Mouse (Mus musculus) kidney, embryonic 16.5 days (tissue): Measurements from ENCODE around the gene Rfxank. TPM values are rescaled to one million over a fixed set of nuclear protein-coding genes. Genes with fewer than 3 reads are reported as not detected.
A peak's percentile ranks its signal among the peaks of the same experiment; 100 is the strongest.

Experiments used
- ATAC-seq: fragments of 200-750 bp; cut with Nextera tagmentation; 2 replicates; pipeline ENCODE4 v1.8.0; 2017; ENCODE audit warnings: moderate TSS enrichment; ENCODE audit not compliant: low FRiP score, low TSS enrichment
- H3K27ac ChIP-seq: fragments of 300-500 bp; sonication (generic); 2 replicates; pipeline ENCODE4 v1.5.1; 2014; ENCODE audit warnings: low read length
- H3K27me3 ChIP-seq: fragments of 300-500 bp; sonication (generic); 2 replicates; pipeline ENCODE4 v1.6.1; 2014; ENCODE audit warnings: low read length, control low read depth, mixed read lengths; ENCODE audit not compliant: insufficient read depth
- H3K36me3 ChIP-seq: fragments of 300-500 bp; sonication (generic); 2 replicates; pipeline ENCODE4 v1.6.1; 2014; ENCODE audit warnings: low read length, control low read depth, mixed read lengths; ENCODE audit not compliant: insufficient read depth
- H3K4me1 ChIP-seq: fragments of 300-500 bp; sonication (generic); 2 replicates; pipeline ENCODE4 v1.6.1; 2014; ENCODE audit warnings: low read length, control low read depth, mixed read lengths; ENCODE audit not compliant: insufficient read depth
- H3K4me2 ChIP-seq: fragments of 300-500 bp; sonication (generic); replicated peaks from 2 replicates; pipeline ENCODE4 v1.6.1; 2014; ENCODE audit warnings: low read depth, low read length
- H3K4me3 ChIP-seq: fragments of 300-500 bp; sonication (generic); 2 replicates; pipeline ENCODE4 v1.5.1; 2014; ENCODE audit warnings: mild to moderate bottlenecking, low read length
- H3K9ac ChIP-seq: fragments of 300-500 bp; sonication (generic); replicated peaks from 2 replicates; pipeline ENCODE4 v1.6.1; 2014; ENCODE audit warnings: low read length
- H3K9me3 ChIP-seq: fragments of 300-500 bp; sonication (generic); 2 replicates; pipeline ENCODE4 v1.6.1; 2016; ENCODE audit warnings: low read length, control low read depth
- WGBS: fragments of 180-500 bp; shearing (Covaris S2); extraction: QIAGEN DNeasy Blood & Tissue Kit; methylation state at CpG from one replicate; pipeline ENCODE4 v1.1.7; 2014; 5-methylcytosine and 5-hydroxymethylcytosine counted together
- polyA plus RNA-seq: library from polyadenylated mRNA; unstranded; fragments of >200 nt; fragmentation: Nextera tagmentation; extraction: Ambion mirVana; gene quantifications from 2 replicates; pipeline ENCODE4 v1.2.1, GENCODE M21; 2015

The Rfxank gene
- polyA plus RNA-seq, 1 experiment from 2014 or later: 20.4 TPM

DNA sequence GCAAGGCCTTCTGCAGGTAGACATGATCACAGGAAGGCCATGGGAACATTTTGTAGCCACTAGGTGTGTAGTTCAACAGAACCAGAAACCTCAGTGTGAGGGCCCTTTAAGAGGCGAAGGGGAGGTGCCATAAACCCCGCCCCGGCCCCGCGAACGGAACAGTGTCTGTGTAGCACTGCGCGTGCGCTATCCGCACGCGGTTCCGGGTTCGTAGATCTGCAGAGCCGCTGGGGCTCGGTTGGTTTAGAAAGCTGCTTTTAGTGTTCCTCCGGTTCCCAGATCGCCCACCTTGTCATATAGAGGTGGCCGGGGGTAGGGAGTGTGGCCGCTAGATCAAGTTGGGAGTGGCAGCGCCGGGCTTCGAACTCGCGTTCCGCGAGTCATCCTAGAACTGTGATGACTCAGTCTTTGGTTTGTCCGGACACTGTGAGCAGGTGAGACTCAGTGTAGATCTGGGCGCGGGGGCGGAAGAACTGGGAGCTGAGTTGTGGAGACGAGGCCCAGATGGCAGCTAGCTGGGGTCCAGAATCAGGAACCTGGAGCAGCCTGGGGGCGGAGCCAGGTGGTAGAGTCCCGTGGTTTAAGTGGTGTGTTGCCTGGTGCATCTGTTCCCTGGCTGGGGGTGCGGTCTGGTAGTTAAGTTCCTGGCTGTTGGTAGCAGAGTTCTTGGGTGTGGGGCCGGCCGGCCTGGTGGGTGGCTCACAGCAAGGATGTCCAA lies 7.6 kb downstream of the Rfxank start, which contains the start of gene Nr2c2ap:
TSS of gene Nr2c2ap (plus strand) at position 168 of the 718 bp plus-strand sequence.
- peak within 1 kb of the TSS; percentile 64 for H3K9ac ChIP-seq
- ATAC-seq: peak; percentile 90
- peaks cover 11% of the 10 kb centered on the region for H3K4me1 ChIP-seq
- peak within 1 kb of the TSS; percentile 70 for H3K4me2 ChIP-seq
- peak within 1 kb of the TSS; percentile 66 for H3K4me3 ChIP-seq
- H3K9me3 ChIP-seq: no peaks in the 10 kb centered on the region
- H3K36me3 ChIP-seq: peaks cover 33% of the 10 kb centered on the region
- 3% methylated on average over 37 of the region's 37 CpGs for WGBS
- H3K27ac ChIP-seq: no peak within 1 kb of the TSS
- no peaks in the 10 kb centered on the region for H3K27me3 ChIP-seq

DNA sequence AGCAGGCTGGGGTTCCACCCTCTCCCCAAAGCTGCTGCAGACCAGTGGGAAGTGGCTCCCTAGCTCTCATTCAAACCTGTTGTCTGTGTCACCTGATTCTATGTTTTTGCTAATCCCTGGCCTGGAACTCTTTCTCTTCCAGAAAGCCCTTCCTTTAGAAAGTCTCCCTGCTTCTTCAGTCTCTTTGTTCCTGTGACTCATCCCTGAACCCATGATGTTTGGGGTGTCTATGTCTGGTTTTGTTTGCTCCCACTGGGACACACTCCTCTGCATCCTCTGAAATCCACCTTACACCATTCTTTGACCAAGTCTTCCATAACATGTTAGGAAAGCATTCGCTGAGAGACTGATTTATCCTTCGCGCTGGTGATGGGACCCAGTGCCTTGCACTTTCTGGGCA lies 8.9 kb downstream of the Rfxank start:
- Histone ChIP-seq H3K4me1 (peaks cover 11% of the 10 kb centered on the region), H3K9me3 (no peaks in the 10 kb centered on the region), H3K4me3 (no peak overlapping the region), H3K36me3 (peaks cover 20% of the 10 kb centered on the region), H3K27ac (no peak overlapping the region), H3K4me2 (no peak overlapping the region), H3K9ac (no peak overlapping the region), H3K27me3 (no peaks in the 10 kb centered on the region)
- no peak for ATAC-seq
- 83% methylated on average over 3 of the region's 3 CpGs for whole genome bisulfite sequencing

DNA sequence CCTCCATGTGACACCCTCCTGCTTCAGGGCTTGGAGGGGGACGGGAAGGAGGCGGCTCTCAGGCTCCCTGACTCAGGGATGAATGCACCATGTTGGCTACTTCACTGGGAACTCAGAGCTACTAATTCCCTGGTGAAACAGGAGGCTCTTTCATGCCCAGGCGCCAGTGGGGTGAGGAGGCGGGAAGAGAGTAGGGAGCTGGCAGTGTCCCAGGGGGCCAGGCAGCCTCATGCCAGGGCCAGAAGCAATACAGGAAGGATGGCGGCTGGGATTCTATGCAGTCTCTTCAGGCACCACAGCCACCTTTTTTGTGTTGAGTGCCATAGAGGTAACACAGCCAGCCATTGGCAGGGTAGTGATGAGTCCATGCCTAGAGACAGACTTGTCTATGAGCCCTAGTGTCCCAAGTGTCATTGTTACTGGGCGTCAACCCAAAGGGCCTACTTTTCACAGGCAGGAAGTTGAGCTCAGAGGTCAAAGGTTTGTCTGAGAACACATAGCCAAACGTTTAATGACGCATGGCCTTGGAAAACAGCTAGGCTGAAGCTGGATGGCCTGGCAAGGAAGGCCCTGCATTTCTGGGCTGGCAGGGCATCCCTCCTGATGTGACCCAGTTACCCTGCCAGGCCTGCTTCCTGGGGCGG lies 9.5 kb downstream of the Rfxank start:
- Histone ChIP-seq H3K4me3 (no peak overlapping the region), H3K36me3 (peaks cover 14% of the 10 kb centered on the region), H3K27ac (no peak overlapping the region), H3K9me3 (no peaks in the 10 kb centered on the region), H3K4me2 (no peak overlapping the region), H3K27me3 (no peaks in the 10 kb centered on the region), H3K9ac (no peak overlapping the region), H3K4me1 (peaks cover 11% of the 10 kb centered on the region)
- 54% methylated on average over 9 of the region's 9 CpGs for WGBS
- ATAC-seq: no peak

DNA sequence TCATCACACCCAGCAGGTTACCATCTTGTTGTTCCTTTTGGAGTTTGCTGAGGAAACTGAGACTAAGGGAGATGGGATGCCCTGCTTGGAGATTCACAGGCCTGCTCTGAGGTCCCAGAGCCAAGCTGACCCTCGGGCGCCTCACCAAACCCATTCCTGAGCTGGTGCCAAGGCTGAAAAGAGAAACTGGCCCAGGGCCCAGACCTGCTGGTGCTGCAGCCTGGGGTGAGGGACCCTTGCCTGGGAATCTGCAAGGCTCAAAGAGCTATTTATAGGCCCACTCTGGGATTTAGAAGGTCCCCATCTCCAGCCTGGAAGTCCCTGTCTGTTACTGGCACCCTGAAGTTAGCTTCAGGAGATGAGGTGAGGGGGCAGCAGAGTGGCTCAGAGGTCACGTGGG lies 10.5 kb downstream of the Rfxank start:
- peaks cover 11% of the 10 kb centered on the region for H3K4me1 ChIP-seq
- H3K4me3 ChIP-seq: no peak overlapping the region
- no peak overlapping the region for H3K27ac ChIP-seq
- H3K4me2 ChIP-seq: no peak overlapping the region
- H3K36me3 ChIP-seq: 0 out of 2 replicates have a peak, but pooled peaks cover 5% of the 10 kb centered on the region
- no peak overlapping the region for H3K9ac ChIP-seq
- no peaks in the 10 kb centered on the region for H3K27me3 ChIP-seq
- 87% methylated on average over 3 of the region's 3 CpGs for WGBS
- H3K9me3 ChIP-seq: no peaks in the 10 kb centered on the region
- no peak for ATAC-seq

DNA sequence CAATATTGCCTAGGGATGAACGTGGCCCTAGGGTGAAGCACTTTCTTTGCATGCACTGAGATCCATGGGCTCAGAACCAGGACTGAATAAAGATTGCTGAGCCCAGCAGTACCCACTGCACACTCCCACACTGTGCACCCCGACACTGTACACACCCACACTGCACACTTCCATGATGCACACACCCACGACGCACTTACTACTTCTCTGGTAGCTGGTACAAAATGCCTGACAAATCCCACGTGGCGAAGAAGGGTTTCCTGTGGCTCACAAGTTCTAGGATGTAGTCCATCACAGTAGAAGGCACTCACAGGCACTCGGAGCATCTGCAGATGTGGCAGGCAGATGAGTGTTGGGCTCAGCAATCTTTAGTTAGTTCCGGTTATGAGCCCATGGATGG lies 14.0 kb downstream of the Rfxank start:
- Histone ChIP-seq H3K9me3 (no peaks in the 10 kb centered on the region), H3K36me3 (no peaks in the 10 kb centered on the region), H3K4me2 (no peak overlapping the region), H3K27me3 (peaks cover 11% of the 10 kb centered on the region), H3K4me3 (no peak overlapping the region), H3K9ac (no peak overlapping the region), H3K4me1 (peaks cover 9% of the 10 kb centered on the region), H3K27ac (no peak overlapping the region)
- WGBS: 60% methylated on average over 8 of the region's 8 CpGs
- ATAC-seq: no peak

DNA sequence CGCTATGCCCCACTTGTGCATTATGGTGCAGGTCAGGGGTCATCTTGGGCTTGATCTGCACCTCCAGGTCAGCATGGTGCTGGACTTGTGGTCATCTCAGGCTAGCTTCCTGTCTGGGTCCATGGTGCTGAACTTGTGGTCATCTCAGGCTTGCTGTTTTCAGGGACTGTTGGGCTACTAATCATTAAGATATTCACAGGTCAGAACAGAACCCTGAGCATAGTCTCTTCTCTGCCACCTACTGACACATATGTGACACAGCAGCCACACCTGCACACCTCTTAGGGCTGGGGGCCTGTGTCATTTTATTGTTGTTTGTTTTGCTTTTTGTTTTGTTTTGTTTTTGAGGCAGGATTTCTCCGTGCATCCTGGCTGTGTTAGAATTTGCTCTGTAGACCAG lies 16.1 kb downstream of the Rfxank start:
- Histone ChIP-seq H3K4me2 (no peak overlapping the region), H3K4me3 (no peak overlapping the region), H3K27me3 (peaks cover 32% of the 10 kb centered on the region), H3K27ac (no peak overlapping the region), H3K36me3 (no peaks in the 10 kb centered on the region), H3K9ac (no peak overlapping the region), H3K9me3 (no peaks in the 10 kb centered on the region), H3K4me1 (peaks cover 5% of the 10 kb centered on the region)
- 48% methylated on average over 2 of the region's 2 CpGs for WGBS
- ATAC-seq: no peak

DNA sequence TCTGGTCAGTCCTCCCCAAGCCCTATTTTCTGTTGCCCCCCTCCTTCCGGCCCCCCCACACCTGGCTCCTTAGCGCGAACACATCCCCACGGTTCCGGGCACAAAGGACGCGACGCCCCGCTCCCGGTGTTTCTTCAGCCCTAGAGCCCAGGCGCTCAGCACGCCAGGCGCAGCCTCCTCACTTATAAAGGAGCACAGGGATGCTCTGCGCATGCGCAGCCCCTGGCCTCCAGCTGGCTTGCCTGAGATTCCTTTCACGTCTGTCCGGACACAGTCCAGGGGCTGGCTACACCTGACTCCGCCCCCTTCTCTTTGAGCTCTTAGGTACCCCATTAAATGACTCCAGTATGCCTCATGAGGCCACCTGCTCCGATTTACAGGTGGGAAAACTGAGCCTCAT lies 18.3 kb downstream of the Rfxank start, which contains the start of gene Ncan:
TSS of gene Ncan (minus strand) at position 207 of the 400 bp plus-strand sequence.
- H3K27me3 ChIP-seq: peaks cover 48% of the 10 kb centered on the region
- H3K9ac ChIP-seq: no peak within 1 kb of the TSS
- peak within 1 kb of the TSS; percentile 41 for H3K4me2 ChIP-seq
- ATAC-seq: peak; percentile 77
- H3K27ac ChIP-seq: no peak within 1 kb of the TSS
- no peak within 1 kb of the TSS for H3K4me3 ChIP-seq
- H3K36me3 ChIP-seq: no peaks in the 10 kb centered on the region
- H3K9me3 ChIP-seq: no peaks in the 10 kb centered on the region
- peaks cover 5% of the 10 kb centered on the region for H3K4me1 ChIP-seq
- 2% methylated on average over 19 of the region's 19 CpGs for WGBS

DNA sequence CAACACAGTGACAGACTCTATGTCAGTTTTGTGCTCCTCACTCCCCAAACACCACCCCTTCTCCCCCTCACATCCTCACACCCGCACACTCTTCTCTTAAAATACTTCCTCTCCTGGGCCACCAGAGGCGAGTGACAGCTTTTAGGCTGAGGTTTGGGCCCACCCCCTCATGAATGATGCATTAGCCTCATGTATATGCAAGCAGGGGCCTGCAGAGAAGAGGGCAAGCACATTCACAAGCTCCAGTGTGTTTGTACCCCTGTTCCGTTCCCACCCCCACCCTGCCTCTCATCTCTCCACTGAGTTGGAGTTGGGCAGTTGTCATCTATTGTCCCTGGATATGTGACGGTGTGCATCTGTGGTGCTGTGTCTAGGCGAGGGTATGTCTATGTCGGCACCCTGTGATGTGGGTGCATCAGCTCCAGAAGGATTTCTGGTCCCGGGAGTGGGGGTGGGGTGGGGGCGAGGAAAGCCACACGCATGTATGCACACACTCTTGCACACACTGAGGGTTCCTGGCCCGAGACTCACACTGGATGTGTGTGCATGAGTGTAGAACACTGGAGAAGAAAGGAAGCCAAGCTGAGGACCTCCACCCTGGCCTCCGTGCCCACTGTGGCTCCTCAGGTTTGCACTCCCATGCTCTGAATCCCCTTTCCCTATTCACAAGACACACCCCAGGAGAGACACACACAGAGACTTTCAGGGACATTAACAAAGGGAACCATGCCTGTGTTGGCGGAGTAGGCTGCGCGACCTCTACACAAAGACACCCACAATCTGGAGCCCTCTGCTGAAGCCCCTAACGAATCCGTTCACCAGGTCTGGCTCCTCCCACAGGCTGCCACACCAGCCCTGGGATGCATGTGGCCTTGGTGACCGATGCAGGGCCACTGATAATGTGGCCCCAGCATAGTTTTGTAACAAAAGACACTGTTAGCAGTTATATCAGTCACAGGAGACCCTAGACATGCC lies 19.9 kb downstream of the Rfxank start:
- Histone ChIP-seq H3K9ac (no peak overlapping the region), H3K36me3 (no peaks in the 10 kb centered on the region), H3K9me3 (no peaks in the 10 kb centered on the region), H3K27ac (no peak overlapping the region), H3K27me3 (peaks cover 59% of the 10 kb centered on the region), H3K4me1 (peaks cover 5% of the 10 kb centered on the region), H3K4me2 (no peak overlapping the region), H3K4me3 (no peak overlapping the region)
- ATAC-seq: no peak
- WGBS: 13% methylated on average over 17 of the region's 17 CpGs

DNA sequence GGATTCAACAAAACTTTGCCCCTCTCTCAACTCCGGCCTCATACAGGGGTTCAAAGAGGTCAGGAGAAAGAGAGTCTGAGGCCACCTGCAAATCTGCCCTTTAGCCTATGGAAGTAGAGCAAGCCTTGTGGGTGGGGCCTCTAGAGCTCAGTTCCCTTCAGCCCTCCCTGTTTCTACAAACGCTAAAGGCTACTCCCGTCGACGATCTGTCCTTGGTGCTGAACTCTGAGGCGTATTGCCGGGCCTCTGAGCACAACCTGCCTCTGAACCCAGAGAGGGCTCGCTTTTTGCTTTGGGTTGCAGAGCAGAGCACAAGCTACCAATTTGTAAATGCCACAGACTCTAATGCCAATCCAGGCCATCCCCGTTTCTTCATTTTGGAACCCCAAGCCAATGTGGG lies 21.3 kb downstream of the Rfxank start:
- no peaks in the 10 kb centered on the region for H3K36me3 ChIP-seq
- no peak; the same call in 1 of the 2 replicates for ATAC-seq
- H3K4me2 ChIP-seq: no peak overlapping the region
- WGBS: 4% methylated on average over 9 of the region's 9 CpGs
- H3K27ac ChIP-seq: no peak overlapping the region
- H3K4me3 ChIP-seq: no peak overlapping the region
- peaks cover 5% of the 10 kb centered on the region for H3K4me1 ChIP-seq
- H3K9me3 ChIP-seq: no peaks in the 10 kb centered on the region
- no peak overlapping the region for H3K9ac ChIP-seq
- peaks cover 73% of the 10 kb centered on the region for H3K27me3 ChIP-seq
